Mouse (Mus musculus): Measurements from ENCODE around the gene Crisp2.

Gene Crisp2

DNA sequence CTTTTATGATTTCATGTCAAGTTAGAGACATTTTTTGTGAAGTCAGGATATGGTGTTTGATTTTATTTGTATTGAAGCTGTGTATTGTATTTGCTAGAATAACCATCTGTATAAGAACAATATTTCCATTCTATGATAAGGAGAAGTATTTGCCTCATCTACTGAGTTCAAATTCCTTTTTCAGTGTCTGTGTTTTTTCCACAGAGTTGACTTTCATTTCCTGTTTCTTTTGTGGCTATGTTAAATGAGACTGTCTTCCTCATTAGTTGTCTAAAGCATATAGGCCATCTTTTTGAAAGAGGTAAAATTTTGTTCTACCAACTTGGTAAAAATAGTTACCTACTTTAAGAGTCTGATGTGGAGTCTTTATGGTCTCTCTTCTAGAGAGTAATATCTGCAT lies 90.5 kb downstream of the Crisp2 start:
- in situ Hi-C loops (cut with MboI, MseI): no loop called here

Data from regulatory T cell (primary cell).